Mouse (Mus musculus) stomach, embryonic 16.5 days (tissue): Measurements from ENCODE around the gene 1600014C23Rik. TPM values are rescaled to one million over a fixed set of nuclear protein-coding genes. Genes with fewer than 3 reads are reported as not detected.

ENCODE experiments used
- ATAC-seq: fragments of 200-750 bp; cut with Nextera tagmentation; 2 replicates; pipeline ENCODE4 v1.8.0; 2017; ENCODE audit warnings: moderate number of reproducible peaks, moderate TSS enrichment; ENCODE audit not compliant: insufficient read depth, low FRiP score
- H3K27ac ChIP-seq: fragments of 300-500 bp; sonication (generic); 2 replicates; pipeline ENCODE4 v1.5.1; 2014; ENCODE audit warnings: low read length
- H3K27me3 ChIP-seq: fragments of 300-500 bp; sonication (generic); 2 replicates; pipeline ENCODE4 v1.6.1; 2014; ENCODE audit warnings: low read length, control low read depth, mixed read lengths; ENCODE audit not compliant: control insufficient read depth, insufficient read depth
- H3K36me3 ChIP-seq: fragments of 300-500 bp; sonication (generic); 2 replicates; pipeline ENCODE4 v1.6.1; 2014; ENCODE audit warnings: low read length; ENCODE audit not compliant: control insufficient read depth, insufficient read depth
- H3K4me1 ChIP-seq: fragments of 300-500 bp; sonication (generic); 2 replicates; pipeline ENCODE4 v1.6.1; 2014; ENCODE audit warnings: low read length, control low read depth, mixed read lengths; ENCODE audit not compliant: control insufficient read depth, insufficient read depth
- H3K4me2 ChIP-seq: fragments of 300-500 bp; sonication (generic); 2 replicates; pipeline ENCODE4 v1.6.1; 2014; ENCODE audit warnings: low read depth, low read length, mixed read lengths
- H3K4me3 ChIP-seq: fragments of 300-500 bp; sonication (generic); replicated peaks from 2 replicates; pipeline ENCODE4 v1.5.1; 2014; ENCODE audit warnings: mild to moderate bottlenecking, low read length
- H3K9ac ChIP-seq: fragments of 300-500 bp; sonication (generic); 2 replicates; pipeline ENCODE4 v1.6.1; 2014; ENCODE audit warnings: low read length
- H3K9me3 ChIP-seq: fragments of 300-500 bp; sonication (generic); replicated peaks from 2 replicates; pipeline ENCODE4 v1.6.1; 2016; ENCODE audit warnings: low read length, control low read depth; ENCODE audit not compliant: control insufficient read depth
- WGBS: fragments of 180-500 bp; shearing (Covaris S2); extraction: QIAGEN DNeasy Blood & Tissue Kit; methylation state at CpG from one replicate; pipeline ENCODE4 v1.1.7; 2014; 5-methylcytosine and 5-hydroxymethylcytosine counted together
- polyA plus RNA-seq: library from polyadenylated mRNA; unstranded; fragments of >200 nt; fragmentation: Nextera tagmentation; extraction: Ambion mirVana; gene quantifications from 2 replicates; pipeline ENCODE4 v1.2.1, GENCODE M21; 2015

The 1600014C23Rik gene
- polyA plus RNA-seq, 1 experiment from 2014 or later: not detected

DNA sequence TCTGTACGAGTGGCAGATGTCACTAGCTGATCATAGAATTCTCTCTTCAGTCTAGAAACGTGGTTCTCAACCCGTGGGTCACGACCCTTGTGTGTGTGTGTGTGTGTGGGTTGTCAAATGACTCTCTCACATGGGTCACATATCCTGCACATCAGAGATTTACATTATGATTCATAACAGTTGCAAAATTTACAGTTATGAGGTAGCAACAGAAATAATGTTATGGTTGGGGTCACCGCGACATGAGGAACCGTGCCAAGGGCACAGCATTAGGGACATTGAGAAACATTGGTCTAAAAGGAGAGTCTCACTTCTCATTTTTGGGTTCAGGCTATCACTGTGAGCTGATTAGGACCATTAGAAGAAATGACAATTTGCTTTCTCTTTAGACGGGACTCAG, 24.3 kb upstream of the 1600014C23Rik start:
- no peak for ATAC-seq
- no peaks in the 10 kb centered on the region for H3K27me3 ChIP-seq
- WGBS: 72% methylated on average over 8 of the region's 8 CpGs
- no peaks in the 10 kb centered on the region for H3K36me3 ChIP-seq
- H3K27ac ChIP-seq: no peak overlapping the region
- H3K9ac ChIP-seq: no peak overlapping the region
- no peak overlapping the region for H3K4me3 ChIP-seq
- H3K9me3 ChIP-seq: no peaks in the 10 kb centered on the region
- H3K4me2 ChIP-seq: no peak overlapping the region
- H3K4me1 ChIP-seq: peaks cover 16% of the 10 kb centered on the region

DNA sequence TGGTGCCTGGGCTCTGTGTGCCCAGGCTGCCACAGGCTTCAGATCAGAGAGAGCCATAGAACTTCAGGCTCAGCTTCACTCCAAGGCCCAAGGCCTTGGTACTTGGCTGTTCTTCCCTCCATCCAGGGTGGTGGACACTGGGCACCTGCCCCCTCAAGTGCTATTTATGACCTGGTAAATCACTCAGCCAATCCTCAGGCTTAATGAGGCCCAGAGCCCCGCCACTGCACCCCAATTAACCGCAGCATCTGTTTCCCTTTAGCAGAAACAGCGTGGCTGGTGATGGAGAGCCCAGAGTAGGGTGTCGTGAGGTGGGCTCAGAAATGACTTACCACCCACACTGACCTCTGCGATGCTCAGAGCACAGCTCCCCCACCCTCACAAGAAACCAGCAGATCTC, 23.2 kb upstream of the 1600014C23Rik start:
- no peak for ATAC-seq
- WGBS: 71% methylated on average over 5 of the region's 5 CpGs
- no peaks in the 10 kb centered on the region for H3K9me3 ChIP-seq
- H3K4me1 ChIP-seq: peaks cover 12% of the 10 kb centered on the region
- H3K27me3 ChIP-seq: no peaks in the 10 kb centered on the region
- no peak overlapping the region for H3K27ac ChIP-seq
- H3K4me3 ChIP-seq: no peak overlapping the region
- no peak overlapping the region for H3K9ac ChIP-seq
- no peaks in the 10 kb centered on the region for H3K36me3 ChIP-seq
- H3K4me2 ChIP-seq: no peak overlapping the region

DNA sequence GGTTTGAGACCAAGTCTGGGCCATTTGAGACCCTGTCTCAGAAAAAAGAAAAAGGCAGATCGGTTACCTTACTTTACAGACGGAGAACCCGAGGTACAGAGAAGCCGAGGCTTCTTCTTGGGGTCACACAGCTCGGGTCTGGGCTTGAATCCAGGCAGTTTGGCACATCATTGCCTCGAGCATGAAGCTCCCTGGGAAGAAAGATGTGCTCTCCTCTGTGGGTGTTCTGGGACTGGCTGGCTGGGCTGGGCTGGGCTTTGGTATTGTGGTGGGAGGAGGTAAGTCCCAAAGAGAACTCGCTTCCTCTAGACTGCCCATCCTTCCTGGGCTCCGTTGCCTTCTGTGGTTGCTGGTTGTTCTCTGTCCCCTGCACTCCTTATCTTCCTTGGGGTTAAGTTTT, 22.7 kb upstream of the 1600014C23Rik start:
- Histone ChIP-seq H3K9ac (no peak overlapping the region), H3K27ac (no peak overlapping the region), H3K4me1 (peaks cover 8% of the 10 kb centered on the region; the same call in 1 of the 2 replicates), H3K27me3 (no peaks in the 10 kb centered on the region), H3K9me3 (no peaks in the 10 kb centered on the region), H3K4me3 (no peak overlapping the region), H3K36me3 (no peaks in the 10 kb centered on the region), H3K4me2 (no peak overlapping the region)
- ATAC-seq: no peak
- WGBS: 63% methylated on average over 8 of the region's 8 CpGs

DNA sequence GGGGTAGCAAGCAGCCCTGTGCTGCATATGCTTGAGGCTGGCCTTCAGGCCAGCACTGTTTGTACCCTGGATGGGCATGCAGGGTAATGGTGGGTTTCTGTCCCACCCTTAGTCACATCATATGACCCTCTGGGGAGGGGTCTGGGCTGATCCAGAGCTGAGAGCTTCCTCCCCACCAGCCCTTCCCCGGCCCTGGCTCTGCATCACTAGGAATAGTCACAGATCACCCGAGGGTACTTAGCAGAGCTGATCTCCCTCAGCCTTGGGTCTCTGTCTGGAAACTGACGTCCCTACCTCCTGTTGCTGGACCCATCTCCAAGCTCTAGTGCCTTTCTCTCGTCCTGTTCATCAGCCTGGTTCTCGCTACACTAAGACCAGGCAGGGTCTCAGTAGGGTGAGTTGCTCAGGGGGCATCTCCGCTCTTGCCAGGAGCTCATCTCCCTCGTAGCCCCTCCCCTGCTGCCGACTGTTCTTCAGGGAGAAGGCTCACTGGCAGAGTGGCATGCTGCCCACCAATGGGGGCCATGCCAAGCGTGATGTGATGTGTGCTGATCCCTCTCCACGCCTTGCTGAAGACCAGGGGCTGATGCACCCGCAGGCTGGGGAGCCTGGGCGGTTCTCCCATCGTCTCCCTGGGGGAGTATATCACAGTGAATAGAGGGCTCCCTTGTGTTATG, 20.7 kb upstream of the 1600014C23Rik start:
- WGBS: 83% methylated on average over 13 of the region's 13 CpGs
- no peak overlapping the region for H3K27ac ChIP-seq
- H3K9ac ChIP-seq: no peak overlapping the region
- no peak for ATAC-seq
- H3K4me3 ChIP-seq: no peak overlapping the region
- H3K9me3 ChIP-seq: no peaks in the 10 kb centered on the region
- no peak overlapping the region for H3K4me2 ChIP-seq
- H3K4me1 ChIP-seq: peaks cover 8% of the 10 kb centered on the region; the same call in 1 of the 2 replicates
- H3K27me3 ChIP-seq: no peaks in the 10 kb centered on the region
- no peaks in the 10 kb centered on the region for H3K36me3 ChIP-seq

DNA sequence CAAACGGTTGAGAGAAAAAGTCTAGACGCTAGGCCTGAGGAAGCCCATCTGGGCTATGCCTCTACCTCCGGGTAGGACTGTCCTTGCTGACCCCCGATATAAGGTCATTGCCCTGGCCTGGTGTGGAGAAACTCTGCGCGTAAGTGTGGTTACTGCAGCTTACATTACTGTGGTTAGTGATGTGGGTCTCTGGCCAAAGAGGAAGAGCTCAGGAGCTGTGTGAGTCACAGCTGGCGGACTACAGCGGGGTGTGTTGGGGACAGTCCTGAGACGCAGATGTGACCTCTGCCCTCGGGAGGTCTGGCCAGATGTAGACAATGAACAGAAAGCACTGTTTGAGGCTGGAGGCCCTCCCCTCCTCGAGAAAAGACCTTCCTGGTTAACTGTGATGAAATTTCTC, 19.0 kb upstream of the 1600014C23Rik start:
- H3K4me2 ChIP-seq: no peak overlapping the region
- peak; percentile 15; the same call in 1 of the 2 replicates for ATAC-seq
- H3K4me1 ChIP-seq: peaks cover 8% of the 10 kb centered on the region; the same call in 1 of the 2 replicates
- H3K4me3 ChIP-seq: no peak overlapping the region
- H3K27me3 ChIP-seq: no peaks in the 10 kb centered on the region
- WGBS: 35% methylated on average over 11 of the region's 11 CpGs
- H3K36me3 ChIP-seq: no peaks in the 10 kb centered on the region
- H3K9ac ChIP-seq: no peak overlapping the region
- no peaks in the 10 kb centered on the region for H3K9me3 ChIP-seq
- H3K27ac ChIP-seq: no peak overlapping the region

DNA sequence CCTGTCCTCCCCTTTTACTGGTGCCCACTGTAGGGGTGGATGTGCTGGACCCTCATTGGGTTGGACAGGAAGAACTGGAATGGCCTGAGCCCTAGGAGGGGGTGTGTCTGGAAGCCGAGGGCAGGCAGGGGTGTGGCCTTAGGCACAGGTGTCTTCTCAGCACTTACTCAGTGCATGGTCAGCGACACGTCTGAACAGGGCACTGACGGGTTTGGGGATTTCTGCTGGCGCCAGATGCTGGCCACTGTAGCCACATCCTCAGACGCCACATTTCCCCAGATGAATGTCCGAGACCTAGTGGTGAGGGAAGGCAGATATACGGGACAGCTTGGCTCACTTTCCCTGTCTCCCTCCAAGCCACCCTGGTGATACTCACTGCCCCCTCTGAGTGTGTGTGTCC, 18.4 kb upstream of the 1600014C23Rik start:
- H3K36me3 ChIP-seq: no peaks in the 10 kb centered on the region
- WGBS: 74% methylated on average over 8 of the region's 8 CpGs
- no peaks in the 10 kb centered on the region for H3K27me3 ChIP-seq
- H3K4me1 ChIP-seq: peaks cover 8% of the 10 kb centered on the region; the same call in 1 of the 2 replicates
- H3K9me3 ChIP-seq: no peaks in the 10 kb centered on the region
- H3K27ac ChIP-seq: no peak overlapping the region
- no peak overlapping the region for H3K9ac ChIP-seq
- H3K4me2 ChIP-seq: no peak overlapping the region
- H3K4me3 ChIP-seq: no peak overlapping the region
- no peak for ATAC-seq

DNA sequence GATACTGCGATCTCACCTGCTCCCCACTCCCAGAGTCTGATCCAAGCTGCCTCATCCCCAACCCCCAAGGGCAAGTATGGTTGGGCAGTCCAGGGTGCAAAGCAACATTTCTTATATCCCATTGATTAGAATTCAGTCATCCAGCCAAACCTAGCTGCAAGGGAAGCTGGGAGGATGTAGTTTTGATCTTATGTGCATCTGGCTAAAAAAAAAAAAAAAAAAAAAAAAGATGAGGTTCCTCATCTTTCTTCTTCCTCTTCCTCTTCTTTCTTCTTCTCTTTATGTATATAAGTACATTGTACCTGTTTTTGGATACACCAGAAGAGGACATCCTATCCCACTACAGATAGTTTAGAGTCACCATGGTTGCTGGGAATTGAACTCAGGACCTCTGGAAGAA, 17.7 kb upstream of the 1600014C23Rik start:
- ATAC-seq: no peak
- H3K9me3 ChIP-seq: no peaks in the 10 kb centered on the region
- H3K4me2 ChIP-seq: no peak overlapping the region
- H3K9ac ChIP-seq: no peak overlapping the region
- no peaks in the 10 kb centered on the region for H3K27me3 ChIP-seq
- H3K27ac ChIP-seq: no peak overlapping the region
- H3K36me3 ChIP-seq: no peaks in the 10 kb centered on the region
- WGBS: 96% methylated on average over 1 of the region's 1 CpGs
- peaks cover 7% of the 10 kb centered on the region; the same call in 1 of the 2 replicates for H3K4me1 ChIP-seq
- no peak overlapping the region for H3K4me3 ChIP-seq

DNA sequence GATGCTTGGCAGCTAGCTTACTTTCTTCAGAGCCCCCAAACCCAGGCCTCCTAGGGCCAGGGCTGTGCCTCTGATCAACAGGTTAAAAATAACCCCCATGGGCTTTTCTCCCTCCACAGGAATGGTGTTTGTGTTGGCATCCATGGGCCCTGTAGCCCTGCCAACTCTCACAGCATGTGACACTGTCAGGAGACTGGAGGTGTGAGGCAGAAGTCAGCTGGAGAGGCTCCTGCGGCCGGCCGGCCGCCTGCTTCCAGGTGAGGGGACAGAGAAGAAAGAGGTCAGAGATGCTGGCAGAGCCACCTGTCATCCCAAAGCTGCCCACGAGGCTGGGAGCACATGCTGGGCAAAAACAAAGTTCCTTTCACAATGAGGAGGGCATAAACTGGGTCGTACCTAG, 15.5 kb upstream of the 1600014C23Rik start:
- no peaks in the 10 kb centered on the region for H3K36me3 ChIP-seq
- peaks cover 3% of the 10 kb centered on the region; the same call in 1 of the 2 replicates for H3K4me1 ChIP-seq
- H3K9ac ChIP-seq: no peak overlapping the region
- H3K27me3 ChIP-seq: no peaks in the 10 kb centered on the region
- no peak overlapping the region for H3K27ac ChIP-seq
- no peak for ATAC-seq
- H3K4me3 ChIP-seq: no peak overlapping the region
- WGBS: 68% methylated on average over 6 of the region's 6 CpGs
- H3K4me2 ChIP-seq: no peak overlapping the region
- no peaks in the 10 kb centered on the region for H3K9me3 ChIP-seq

DNA sequence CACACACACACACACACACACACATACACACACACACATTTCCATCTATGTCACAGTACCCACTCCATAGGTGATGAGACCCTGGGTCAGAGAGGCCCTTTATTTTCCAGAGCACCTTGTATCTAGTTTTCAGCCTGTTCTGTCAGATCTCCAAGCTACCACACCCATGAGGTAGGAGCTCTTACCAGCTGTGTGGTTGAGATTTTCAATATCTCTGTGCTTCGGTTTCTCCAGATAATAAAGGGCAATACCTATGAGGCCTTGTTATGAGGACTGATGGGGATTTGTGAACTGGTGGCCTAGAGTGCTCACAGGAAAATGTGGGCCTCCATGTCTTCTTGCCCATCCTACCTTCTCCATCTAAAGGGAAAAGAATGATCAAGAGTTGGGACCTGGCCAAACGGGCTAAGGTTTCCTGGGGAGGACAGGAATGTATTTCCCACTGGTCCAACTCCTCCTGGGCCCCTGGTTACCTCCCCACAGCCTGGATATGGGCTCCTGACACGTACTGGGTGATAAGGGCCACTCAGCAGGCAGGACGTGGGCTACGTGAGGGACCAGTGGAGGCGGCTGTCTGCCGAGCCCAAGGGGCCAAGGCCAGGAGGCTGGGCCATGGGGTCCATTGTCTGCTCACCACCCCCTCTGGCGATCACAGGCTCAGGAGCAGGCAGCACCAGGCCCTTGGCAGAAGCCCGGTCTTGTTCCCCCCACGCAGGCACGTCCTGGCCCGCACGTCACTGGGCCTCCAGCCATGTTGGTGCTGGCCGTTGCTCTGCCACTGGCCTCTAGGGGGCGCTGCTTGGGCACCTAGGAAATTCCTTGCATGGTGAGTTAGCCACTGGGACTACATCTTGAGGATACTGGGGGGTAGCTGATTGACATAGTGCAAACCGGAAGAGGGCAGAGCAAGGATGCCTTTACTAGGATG, 14.5 kb upstream of the 1600014C23Rik start:
- Histone ChIP-seq H3K36me3 (no peaks in the 10 kb centered on the region), H3K27me3 (no peaks in the 10 kb centered on the region), H3K4me1 (peaks cover 3% of the 10 kb centered on the region; the same call in 1 of the 2 replicates), H3K27ac (no peak overlapping the region), H3K9me3 (no peaks in the 10 kb centered on the region), H3K4me2 (no peak overlapping the region), H3K9ac (no peak overlapping the region), H3K4me3 (no peak overlapping the region)
- no peak for ATAC-seq
- WGBS: 67% methylated on average over 16 of the region's 16 CpGs
